Mouse (Mus musculus): Measurements from ENCODE around the gene Akr1b3. TPM values are rescaled to one million over a fixed set of nuclear protein-coding genes. Genes with fewer than 3 reads are reported as not detected.
"Not testable (repeated sequence)": the region's sequence is repeated elsewhere in the genome, so short reads cannot be mapped to it uniquely, and the experiment has no call there.

Akr1b3 gene
- polyA plus RNA-seq (2014; fragmentation: Nextera tagmentation; extraction: Ambion mirVana): 119 and 131 TPM in 2 replicates

DNA sequence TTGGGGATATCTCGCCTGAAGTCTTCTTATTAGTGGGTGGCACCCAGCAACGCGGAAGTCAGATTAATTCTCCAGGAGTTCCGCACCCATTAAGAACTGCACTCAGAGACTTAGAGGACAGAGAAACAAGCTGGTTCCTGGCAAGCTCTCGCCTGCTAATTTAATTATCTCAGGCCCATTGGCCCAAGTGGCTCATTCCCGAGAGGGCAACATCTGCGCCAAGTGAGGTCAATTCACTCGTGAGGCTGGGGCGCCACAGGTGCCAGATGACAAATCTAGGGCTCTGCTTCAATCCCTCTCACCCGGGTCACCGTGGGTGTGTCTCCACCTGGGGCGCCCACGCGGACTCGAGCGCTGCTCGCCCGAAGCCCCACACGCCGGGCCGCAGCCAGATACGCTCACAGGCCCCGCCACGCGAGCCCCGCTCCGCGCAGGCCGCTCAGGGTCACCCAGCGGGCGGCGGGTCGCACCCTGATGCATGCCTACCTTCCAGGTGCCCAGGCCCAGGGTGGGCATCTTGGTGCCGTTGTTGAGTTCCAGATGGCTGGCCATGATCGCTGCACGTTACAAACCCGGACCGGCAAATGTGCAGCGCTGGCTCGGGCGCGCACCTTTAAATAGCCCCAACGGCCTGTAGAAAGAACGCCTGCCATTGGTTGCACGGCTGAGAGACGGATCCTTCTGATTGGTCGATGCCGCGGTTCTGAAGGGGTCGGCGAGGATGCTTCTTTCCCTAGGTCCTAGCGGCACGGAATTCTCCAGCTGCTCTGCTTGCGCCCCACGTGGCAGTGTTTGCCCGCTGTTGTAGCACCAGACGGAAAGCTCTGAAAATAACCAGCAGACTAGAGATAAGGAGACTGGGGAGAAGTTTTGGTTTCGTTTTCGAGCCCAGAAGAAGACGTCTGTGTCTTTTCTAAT is at the start of gene Akr1b3:
Gene Akr1b3, minus strand, starts transcription at position 625 of the 918 bp plus-strand sequence.
- Histone ChIP-seq H3K4me3 (replicated peaks; ENCODE audit: low read length) (peak within 1 kb of the TSS; percentile 56), H3K9ac (peak within 1 kb of the TSS; percentile 60), H3K36me3 (replicated peaks; ENCODE audit: control insufficient read depth, insufficient read depth) (no peaks in the 10 kb centered on the region), H3K4me2 (replicated peaks) (peak within 1 kb of the TSS; percentile 89), H3K27ac (no peak within 1 kb of the TSS), H3K4me1 (replicated peaks; ENCODE audit: control insufficient read depth, insufficient read depth, low read length) (peaks cover 9% of the 10 kb centered on the region; the same call in 1 of the 2 replicates), H3K9me3 (ENCODE audit: control insufficient read depth, low read length) (no peaks in the 10 kb centered on the region), H3K27me3 (ENCODE audit: control insufficient read depth, insufficient read depth, low read length) (no peaks in the 10 kb centered on the region)
- WGBS: 1% methylated on average over 60 of the region's 60 CpGs
- ATAC-seq (ENCODE audit: low FRiP score) (peak; percentile 99), DNase-seq (ENCODE audit: low spot score) (peak; percentile 91)

DNA sequence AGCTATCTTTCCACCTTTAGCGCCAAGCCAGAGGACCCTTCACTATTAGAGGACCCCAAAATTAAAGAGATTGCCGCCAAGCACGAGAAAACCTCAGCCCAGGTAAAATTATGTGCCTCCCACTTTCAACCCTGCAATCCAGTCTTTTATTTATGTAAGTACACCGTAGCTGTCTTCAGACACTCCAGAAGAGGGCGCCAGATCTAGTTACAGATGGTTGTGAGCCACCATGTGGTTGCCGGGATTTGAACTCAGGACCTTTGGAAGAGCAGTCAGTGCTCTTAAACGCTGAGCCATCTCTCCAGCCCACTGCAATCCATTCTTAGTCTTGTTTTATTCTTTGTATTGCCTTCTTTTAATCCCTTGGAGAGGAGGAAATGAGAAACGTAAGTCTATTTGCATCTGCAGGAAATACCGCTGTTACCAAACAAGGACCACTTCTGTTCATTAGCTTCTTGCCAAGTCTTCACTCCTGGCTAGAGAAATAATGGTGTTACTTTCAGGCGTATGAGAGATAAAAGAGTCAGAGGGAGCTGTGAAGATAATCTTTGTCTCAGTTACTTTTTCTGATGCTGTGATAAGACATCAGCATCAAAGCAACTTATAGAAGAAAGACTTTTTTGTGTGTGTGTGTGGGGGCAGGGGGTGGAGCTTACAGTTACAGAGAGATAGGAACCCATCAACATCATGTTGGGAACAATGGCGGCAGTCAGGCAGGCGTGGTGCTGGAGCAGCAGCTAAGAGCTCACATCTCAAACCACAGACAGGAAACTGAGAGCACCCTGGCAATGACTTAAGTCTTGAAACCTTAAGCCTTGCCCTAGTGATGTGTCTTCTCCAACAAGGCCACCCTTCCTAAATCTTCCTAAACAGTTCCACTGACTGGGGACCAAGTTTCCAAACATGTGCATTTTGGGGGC is 47.2 kb upstream of the Akr1b3 start:
- 0 out of 2 replicates have a peak, but pooled peaks cover 3% of the 10 kb centered on the region for H3K4me1 ChIP-seq (replicated peaks; ENCODE audit: control insufficient read depth, insufficient read depth, low read length)
- no peak for ATAC-seq (ENCODE audit: low FRiP score)
- WGBS: 85% methylated on average over 12 of the region's 12 CpGs
- DNase-seq (ENCODE audit: low spot score): no peak
- no peak overlapping the region for H3K4me3 ChIP-seq (replicated peaks; ENCODE audit: low read length)
- no peak overlapping the region for H3K4me2 ChIP-seq (replicated peaks)
- H3K27me3 ChIP-seq (ENCODE audit: control insufficient read depth, insufficient read depth, low read length): no peaks in the 10 kb centered on the region
- no peaks in the 10 kb centered on the region for H3K9me3 ChIP-seq (ENCODE audit: control insufficient read depth, low read length)
- H3K9ac ChIP-seq: no peak overlapping the region
- H3K36me3 ChIP-seq (replicated peaks; ENCODE audit: control insufficient read depth, insufficient read depth): no peaks in the 10 kb centered on the region
- no peak overlapping the region for H3K27ac ChIP-seq

DNA sequence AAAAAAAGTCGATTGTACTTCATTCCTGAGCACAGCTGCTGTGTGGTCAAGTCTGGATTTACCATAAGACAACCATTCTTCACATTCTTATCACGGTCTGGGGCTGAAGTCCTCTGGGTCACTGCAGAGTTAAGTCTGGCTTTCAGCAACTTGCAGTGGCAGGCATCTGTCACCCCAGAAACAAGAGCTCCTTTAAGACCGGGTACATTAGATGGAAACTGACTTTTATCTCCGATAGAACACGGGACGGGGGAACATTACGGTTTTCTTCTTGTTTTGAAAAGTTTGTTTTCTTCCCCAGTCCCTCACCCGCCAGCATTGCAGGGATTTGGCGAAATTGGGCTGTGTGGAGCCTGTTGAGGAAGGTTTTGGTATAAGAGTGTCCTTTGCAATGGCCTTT is 38.6 kb upstream of the Akr1b3 start:
- no peak overlapping the region for H3K9ac ChIP-seq
- H3K27me3 ChIP-seq (ENCODE audit: control insufficient read depth, insufficient read depth, low read length): no peaks in the 10 kb centered on the region
- no peak overlapping the region for H3K27ac ChIP-seq
- 91% methylated on average over 9 of the region's 9 CpGs for WGBS
- H3K36me3 ChIP-seq (replicated peaks; ENCODE audit: control insufficient read depth, insufficient read depth): no peaks in the 10 kb centered on the region
- no peak overlapping the region for H3K4me2 ChIP-seq (replicated peaks)
- H3K4me3 ChIP-seq (replicated peaks; ENCODE audit: low read length): no peak overlapping the region
- no peak for ATAC-seq (ENCODE audit: low FRiP score)
- no peaks in the 10 kb centered on the region for H3K9me3 ChIP-seq (ENCODE audit: control insufficient read depth, low read length)
- DNase-seq (ENCODE audit: low spot score): no peak
- 0 out of 2 replicates have a peak, but pooled peaks cover 7% of the 10 kb centered on the region for H3K4me1 ChIP-seq (replicated peaks; ENCODE audit: control insufficient read depth, insufficient read depth, low read length)

DNA sequence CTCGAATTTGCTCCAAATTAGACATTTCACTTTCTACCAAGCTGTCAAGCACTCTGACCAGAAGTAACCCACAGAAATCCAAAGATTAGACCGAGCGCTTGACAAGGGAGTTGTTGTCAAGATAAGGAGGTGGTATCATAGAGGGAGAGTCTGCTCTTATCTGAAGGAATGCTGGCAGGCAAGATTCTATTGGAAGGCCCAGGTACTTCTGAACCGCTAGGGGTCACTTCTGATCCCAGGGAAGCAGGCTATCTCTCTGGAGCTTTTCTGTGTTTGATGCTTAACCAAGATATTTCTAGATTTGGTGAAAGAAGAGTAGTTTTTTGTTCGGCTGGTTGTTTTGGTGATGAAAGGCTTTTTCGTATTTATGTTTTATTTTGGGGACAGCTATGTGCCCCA is 38.1 kb upstream of the Akr1b3 start:
- Histone ChIP-seq H3K27me3 (ENCODE audit: control insufficient read depth, insufficient read depth, low read length) (no peaks in the 10 kb centered on the region), H3K9ac (no peak overlapping the region)

DNA sequence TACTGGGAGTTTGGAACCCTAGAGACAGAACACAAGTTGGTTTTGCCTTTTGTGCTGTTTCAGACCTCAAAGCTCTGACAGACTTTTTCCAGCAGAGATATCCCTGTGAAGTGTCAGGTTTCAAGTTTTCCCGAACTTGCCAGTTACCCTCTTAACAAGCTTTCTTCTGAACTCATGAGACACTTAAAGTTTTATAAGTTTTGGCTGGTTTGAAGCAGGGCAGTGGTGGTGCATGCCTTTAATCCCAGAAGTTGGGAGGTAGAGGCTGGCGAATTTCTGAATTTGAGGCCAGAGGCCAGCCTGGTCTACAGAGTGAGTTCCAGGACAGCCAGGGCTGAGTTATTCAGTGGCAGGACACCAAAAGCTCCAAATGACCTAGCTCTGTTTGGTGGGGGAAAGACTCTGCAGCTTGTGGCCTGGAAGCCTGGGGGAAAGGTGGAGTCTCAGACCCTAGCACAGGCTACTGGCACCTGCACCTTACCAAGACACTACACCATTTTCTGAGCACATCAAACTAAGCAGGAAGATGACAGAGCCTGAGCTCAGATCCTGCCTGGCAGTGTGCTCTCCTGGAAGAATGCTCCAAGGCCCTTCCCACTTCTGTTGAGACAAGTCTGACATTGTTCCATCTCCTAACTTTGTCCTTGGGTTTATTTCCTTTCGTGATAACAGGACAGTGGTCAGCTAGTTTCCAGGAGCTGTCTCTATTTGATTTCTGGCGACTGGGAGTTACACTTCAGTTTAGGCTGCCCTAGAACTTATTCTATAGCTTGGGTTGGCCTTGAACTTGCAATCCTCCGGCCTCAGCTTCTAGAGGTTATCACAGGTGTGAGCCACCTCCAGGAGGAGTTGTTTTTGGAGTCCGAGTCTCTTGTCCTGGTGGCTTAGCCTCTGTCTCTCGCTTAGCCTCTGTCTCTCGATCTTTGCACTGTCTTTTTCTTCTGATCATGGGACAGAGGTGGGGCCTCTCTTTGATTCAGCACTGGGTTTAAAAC is 37.4 kb upstream of the Akr1b3 start:
- H3K27me3 ChIP-seq (ENCODE audit: control insufficient read depth, insufficient read depth, low read length): no peaks in the 10 kb centered on the region
- no peaks in the 10 kb centered on the region for H3K9me3 ChIP-seq (ENCODE audit: control insufficient read depth, low read length)
- no peak for ATAC-seq (ENCODE audit: low FRiP score)
- H3K4me1 ChIP-seq (replicated peaks; ENCODE audit: control insufficient read depth, insufficient read depth, low read length): 0 out of 2 replicates have a peak, but pooled peaks cover 7% of the 10 kb centered on the region
- H3K27ac ChIP-seq: no peak overlapping the region
- 80% methylated on average over 8 of the region's 8 CpGs for WGBS
- DNase-seq (ENCODE audit: low spot score): no peak
- no peak overlapping the region for H3K4me3 ChIP-seq (replicated peaks; ENCODE audit: low read length)
- H3K4me2 ChIP-seq (replicated peaks): peak overlapping the region; percentile 42
- no peak overlapping the region for H3K9ac ChIP-seq
- H3K36me3 ChIP-seq (replicated peaks; ENCODE audit: control insufficient read depth, insufficient read depth): no peaks in the 10 kb centered on the region

More for the DNA sequence above, 38.1 kb upstream of the Akr1b3 start:
- H3K27ac ChIP-seq: no peak overlapping the region
- 0 out of 2 replicates have a peak, but pooled peaks cover 7% of the 10 kb centered on the region for H3K4me1 ChIP-seq (replicated peaks; ENCODE audit: control insufficient read depth, insufficient read depth, low read length)
- no peaks in the 10 kb centered on the region for H3K36me3 ChIP-seq (replicated peaks; ENCODE audit: control insufficient read depth, insufficient read depth)
- H3K4me3 ChIP-seq (replicated peaks; ENCODE audit: low read length): no peak overlapping the region
- no peak overlapping the region for H3K4me2 ChIP-seq (replicated peaks)
- no peak for ATAC-seq (ENCODE audit: low FRiP score)
- DNase-seq (ENCODE audit: low spot score): no peak
- 81% methylated on average over 6 of the region's 6 CpGs for WGBS
- H3K9me3 ChIP-seq (ENCODE audit: control insufficient read depth, low read length): no peaks in the 10 kb centered on the region

DNA sequence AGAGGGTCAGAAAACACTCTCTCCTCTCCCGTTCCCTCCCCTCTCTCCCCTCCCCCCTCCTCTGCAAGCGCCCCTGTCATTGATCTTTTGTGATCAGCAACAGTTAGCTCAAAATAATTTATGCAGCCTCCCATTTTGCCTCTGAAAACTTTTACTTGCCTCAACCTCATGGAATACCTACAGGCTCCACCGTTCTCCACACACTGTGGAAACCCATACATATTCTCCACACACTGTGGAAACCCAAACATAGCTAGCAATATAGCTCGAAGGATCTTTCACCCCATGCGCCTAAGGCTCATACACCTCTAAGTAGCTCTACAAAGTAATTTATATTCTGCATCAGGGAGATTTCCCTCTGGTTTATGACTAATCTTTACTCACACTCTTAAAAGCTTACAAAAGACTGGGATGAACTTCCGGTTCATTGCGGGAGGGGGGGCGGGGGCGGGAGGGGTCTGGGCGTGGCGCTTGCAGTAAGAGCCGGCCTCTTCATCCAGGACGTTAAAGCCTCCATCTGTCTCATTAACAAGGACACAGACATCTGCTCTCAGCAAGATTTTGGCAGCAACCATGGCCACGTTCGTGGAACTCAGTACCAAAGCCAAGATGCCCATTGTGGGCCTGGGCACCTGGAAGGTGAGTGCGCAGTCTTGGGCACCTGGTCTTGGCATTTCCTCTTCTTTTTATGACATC is 36.5 kb upstream of the Akr1b3 start, which contains the start of gene Akr1b8:
Gene Akr1b8, plus strand, starts transcription at position 462 of the 696 bp plus-strand sequence.
- WGBS: 17% methylated on average over 16 of the region's 16 CpGs
- DNase-seq (ENCODE audit: low spot score) (no peak), ATAC-seq (ENCODE audit: low FRiP score) (no peak)
- no peak within 1 kb of the TSS for H3K27ac ChIP-seq
- H3K27me3 ChIP-seq (ENCODE audit: control insufficient read depth, insufficient read depth, low read length): no peaks in the 10 kb centered on the region
- peak within 1 kb of the TSS; percentile 17 for H3K4me3 ChIP-seq (replicated peaks; ENCODE audit: low read length)
- H3K9me3 ChIP-seq (ENCODE audit: control insufficient read depth, low read length): no peaks in the 10 kb centered on the region
- H3K4me2 ChIP-seq (replicated peaks): peak within 1 kb of the TSS; percentile 42
- no peak within 1 kb of the TSS for H3K9ac ChIP-seq
- H3K36me3 ChIP-seq (replicated peaks; ENCODE audit: control insufficient read depth, insufficient read depth): no peaks in the 10 kb centered on the region
- H3K4me1 ChIP-seq (replicated peaks; ENCODE audit: control insufficient read depth, insufficient read depth, low read length): 0 out of 2 replicates have a peak, but pooled peaks cover 7% of the 10 kb centered on the region

DNA sequence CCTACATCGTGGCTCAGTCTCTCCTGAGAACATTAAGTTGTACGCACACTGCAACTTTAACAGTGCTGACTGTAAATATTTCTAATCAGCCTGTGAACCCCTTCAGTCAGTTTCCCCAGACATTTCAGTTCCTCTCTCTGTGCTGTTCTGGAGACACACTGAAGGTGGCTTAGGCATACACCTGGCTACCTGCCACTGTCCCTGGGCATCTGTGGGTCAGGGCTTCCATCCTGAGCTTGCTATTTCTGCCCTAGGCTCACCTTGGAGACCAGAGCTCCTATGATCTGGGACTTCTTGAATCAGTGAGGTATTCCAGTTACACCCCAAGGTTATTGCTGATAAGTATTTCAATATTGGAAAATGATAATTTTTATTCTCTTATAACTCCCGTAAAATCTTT is 35.1 kb upstream of the Akr1b3 start:
- Histone ChIP-seq H3K36me3 (replicated peaks; ENCODE audit: control insufficient read depth, insufficient read depth) (no peaks in the 10 kb centered on the region), H3K4me2 (replicated peaks) (no peak overlapping the region), H3K4me3 (replicated peaks; ENCODE audit: low read length) (no peak overlapping the region), H3K4me1 (replicated peaks; ENCODE audit: control insufficient read depth, insufficient read depth, low read length) (0 out of 2 replicates have a peak, but pooled peaks cover 7% of the 10 kb centered on the region), H3K27ac (no peak overlapping the region), H3K9me3 (ENCODE audit: control insufficient read depth, low read length) (no peaks in the 10 kb centered on the region), H3K9ac (no peak overlapping the region), H3K27me3 (ENCODE audit: control insufficient read depth, insufficient read depth, low read length) (no peaks in the 10 kb centered on the region)
- 88% methylated on average over 3 of the region's 3 CpGs for WGBS
- no peak for ATAC-seq (ENCODE audit: low FRiP score)
- no peak for DNase-seq (ENCODE audit: low spot score)

DNA sequence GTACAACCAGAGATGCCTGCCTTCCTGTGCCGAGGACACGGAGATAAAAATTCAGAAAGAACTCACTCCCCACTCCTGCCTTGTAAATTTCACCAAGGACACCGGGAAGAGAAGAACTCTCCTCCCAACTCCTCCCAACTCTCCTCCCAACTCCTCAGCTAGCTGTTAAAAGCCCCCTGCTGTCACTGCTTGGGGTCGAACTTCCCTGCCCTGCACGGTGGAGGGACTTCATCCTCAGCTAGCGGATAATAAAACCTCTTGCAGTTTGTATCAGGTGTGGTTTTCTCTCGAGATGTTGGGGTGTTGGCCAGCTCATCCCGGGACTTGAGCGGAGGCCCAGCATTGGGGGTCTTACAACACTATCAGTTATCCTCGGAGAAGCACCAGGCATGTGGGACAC is 34.2 kb upstream of the Akr1b3 start:
- H3K4me1 ChIP-seq (replicated peaks; ENCODE audit: control insufficient read depth, insufficient read depth, low read length); DNase-seq (ENCODE audit: low spot score); H3K36me3 ChIP-seq (replicated peaks; ENCODE audit: control insufficient read depth, insufficient read depth); H3K4me3 ChIP-seq (replicated peaks; ENCODE audit: low read length); H3K9me3 ChIP-seq (ENCODE audit: control insufficient read depth, low read length); H3K9ac ChIP-seq; ATAC-seq (ENCODE audit: low FRiP score); H3K27me3 ChIP-seq (ENCODE audit: control insufficient read depth, insufficient read depth, low read length); H3K27ac ChIP-seq; H3K4me2 ChIP-seq (replicated peaks): not testable (repeated sequence)
- 45% methylated on average over 10 of the region's 10 CpGs for WGBS

All from hindbrain, embryonic 14.5 days (tissue).